Mouse (Mus musculus) heart, postnatal 0 days (tissue): ENCODE results near the gene Fam163a. TPM values are rescaled to one million over a fixed set of nuclear protein-coding genes. Genes with fewer than 3 reads are reported as not detected.

ENCODE experiments used
- ATAC-seq: fragments of 200-750 bp; cut with Nextera tagmentation; 2 replicates; pipeline ENCODE4 v1.8.0; 2017; ENCODE audit warnings: low read depth, moderate number of reproducible peaks, moderate library complexity; ENCODE audit not compliant: insufficient read depth
- DNase-seq: peaks from one replicate; pipeline ENCODE4 v3.0.0-alpha.2; 2016; ENCODE audit warnings: low spot score
- H3K27ac ChIP-seq: fragments of 300-500 bp; sonication (generic); 2 replicates; pipeline ENCODE4 v1.5.1; 2014; ENCODE audit warnings: low read depth, mild to moderate bottlenecking
- H3K27me3 ChIP-seq: fragments of 300-500 bp; sonication (generic); 2 replicates; pipeline ENCODE4 v1.6.1; 2014; ENCODE audit warnings: low read length, mixed read lengths; ENCODE audit not compliant: control insufficient read depth, insufficient read depth
- H3K36me3 ChIP-seq: fragments of 300-500 bp; sonication (generic); replicated peaks from 2 replicates; pipeline ENCODE4 v1.6.1; 2014; ENCODE audit warnings: low read length, mixed read lengths; ENCODE audit not compliant: control insufficient read depth, insufficient read depth
- H3K4me1 ChIP-seq: fragments of 300-500 bp; sonication (generic); 2 replicates; pipeline ENCODE4 v1.6.1; 2014; ENCODE audit warnings: antibody characterized with exemption; ENCODE audit not compliant: control insufficient read depth, insufficient read depth
- H3K4me2 ChIP-seq: fragments of 300-500 bp; sonication (generic); 2 replicates; pipeline ENCODE4 v1.6.1; 2014; ENCODE audit warnings: low read depth, mild to moderate bottlenecking, low read length, moderate library complexity
- H3K4me3 ChIP-seq: fragments of 300-500 bp; sonication (generic); 2 replicates; pipeline ENCODE4 v1.5.1; 2014; ENCODE audit warnings: low read depth, low read length
- H3K9ac ChIP-seq: fragments of 300-500 bp; sonication (generic); replicated peaks from 2 replicates; pipeline ENCODE4 v1.6.1; 2014; ENCODE audit warnings: low read depth, low read length, mixed read lengths
- H3K9me3 ChIP-seq: fragments of 300-500 bp; sonication (generic); replicated peaks from 2 replicates; pipeline ENCODE4 v1.6.1; 2016; ENCODE audit warnings: low read length; ENCODE audit not compliant: control insufficient read depth
- CTCF ChIP-seq: IDR thresholded peaks from 2 replicates; pipeline ENCODE4 v1.5.1; 2016; ENCODE audit warnings: antibody characterized with exemption, control low read depth, low read depth
- EP300 ChIP-seq: IDR thresholded peaks from 2 replicates; pipeline ENCODE4 v1.6.1; 2016; ENCODE audit warnings: antibody characterized with exemption, low read depth
- WGBS: fragments of 180-500 bp; shearing (Covaris S2); extraction: QIAGEN DNeasy Blood & Tissue Kit; methylation state at CpG from one replicate; pipeline ENCODE4 v1.1.7; 2014; 5-methylcytosine and 5-hydroxymethylcytosine counted together
- polyA plus RNA-seq: library from polyadenylated mRNA; unstranded; fragments of >200 nt; fragmentation: Nextera tagmentation; extraction: Ambion mirVana; gene quantifications from 2 replicates; pipeline ENCODE4 v1.2.1, GENCODE M21; 2015
- total RNA-seq: library from RNA; depleted of rRNA; stranded (reverse); fragments of >200 nt; gene quantifications from 2 replicates; pipeline ENCODE4 v1.2.3, GENCODE M21; 2014; ENCODE audit warnings: low replicate concordance; rRNA removed

The Fam163a gene
- total and polyA plus RNA-seq, 2 experiments from 2014 or later, result 1.6 to 1.8 TPM

DNA sequence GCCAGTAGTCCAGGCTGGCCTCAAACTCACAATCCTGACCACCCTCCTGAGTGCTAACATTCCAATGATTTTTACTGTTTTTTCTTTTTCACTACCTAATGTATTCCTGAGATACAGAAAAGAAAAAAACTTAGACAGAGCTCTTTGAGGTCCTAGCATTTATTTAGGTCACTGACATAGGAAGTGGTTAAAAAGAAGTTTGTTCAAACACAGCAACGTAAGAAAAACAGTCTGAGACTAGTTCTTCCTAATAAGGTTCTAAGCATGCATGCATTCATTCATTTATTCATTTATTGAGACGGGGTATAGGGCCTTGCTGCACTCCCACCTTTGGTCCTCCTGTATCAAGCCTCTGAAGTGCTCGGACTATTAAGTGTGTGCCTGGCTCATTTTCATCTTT, 177.0 kb downstream of the Fam163a start:
- DNase-seq (no peak), ATAC-seq (no peak)
- TF ChIP-seq CTCF (no peak), EP300 (no peak)
- no peaks in the 10 kb centered on the region for H3K9me3 ChIP-seq
- no peaks in the 10 kb centered on the region for H3K4me1 ChIP-seq
- H3K27ac ChIP-seq, result no peak overlapping the region
- H3K27me3 ChIP-seq, result no peaks in the 10 kb centered on the region
- H3K4me3 ChIP-seq, result no peak overlapping the region
- H3K4me2 ChIP-seq, result no peak overlapping the region
- WGBS, result 87% methylated on average over 3 of the region's 3 CpGs
- H3K9ac ChIP-seq, result no peak overlapping the region
- H3K36me3 ChIP-seq, result peaks cover 72% of the 10 kb centered on the region

Other genes with a start within 250 kb of the Fam163a start
- 11.1 and 14.3 TPM in 2 replicates for gene Cep350, start 231.8 kb downstream of the Fam163a start, total RNA-seq
- 5.5 and 5.7 TPM in 2 replicates for gene Cep350, start 231.8 kb downstream of the Fam163a start, polyA plus RNA-seq
- gene Tor1aip2, start 169.6 kb downstream of the Fam163a start, total RNA-seq, result 77.1 and 123 TPM in 2 replicates
- 49.0 and 52.4 TPM in 2 replicates for gene Tor1aip2, start 169.6 kb downstream of the Fam163a start, polyA plus RNA-seq
- 58.4 and 103 TPM in 2 replicates for gene Tor1aip1, start 168.5 kb downstream of the Fam163a start, total RNA-seq
- gene Tor1aip1, start 168.5 kb downstream of the Fam163a start, polyA plus RNA-seq, result 47.5 and 52.3 TPM in 2 replicates
- 0.31 TPM in 1 of 2 replicates, not detected in the other for gene Tdrd5, start 98.6 kb upstream of the Fam163a start, total RNA-seq
- gene Tdrd5, start 98.6 kb upstream of the Fam163a start, polyA plus RNA-seq, result 0.03 TPM in 1 of 2 replicates, not detected in the other
- not detected in 2 replicates for gene Nphs2, start 105.7 kb upstream of the Fam163a start, total RNA-seq
- gene Nphs2, start 105.7 kb upstream of the Fam163a start, polyA plus RNA-seq, result 0.04 TPM in 1 of 2 replicates, not detected in the other
- 790 and 865 TPM in 2 replicates for gene Gm2000, start 161.0 kb upstream of the Fam163a start, total RNA-seq
- gene Gm2000, start 161.0 kb upstream of the Fam163a start, polyA plus RNA-seq, result 405 and 419 TPM in 2 replicates
- not detected in 2 replicates for gene Axdnd1, start 216.1 kb upstream of the Fam163a start, total RNA-seq
- gene Axdnd1, start 216.1 kb upstream of the Fam163a start, polyA plus RNA-seq, result 0.04 TPM in 1 of 2 replicates, not detected in the other